Mouse (Mus musculus): ENCODE measurements around the gene Lamtor1. TPM values are rescaled to one million over a fixed set of nuclear protein-coding genes. Genes with fewer than 3 reads are reported as not detected.

The Lamtor1 gene
- total and polyA plus RNA-seq, 3 experiments, result 68.6 to 107 (median 86.2) TPM

DNA sequence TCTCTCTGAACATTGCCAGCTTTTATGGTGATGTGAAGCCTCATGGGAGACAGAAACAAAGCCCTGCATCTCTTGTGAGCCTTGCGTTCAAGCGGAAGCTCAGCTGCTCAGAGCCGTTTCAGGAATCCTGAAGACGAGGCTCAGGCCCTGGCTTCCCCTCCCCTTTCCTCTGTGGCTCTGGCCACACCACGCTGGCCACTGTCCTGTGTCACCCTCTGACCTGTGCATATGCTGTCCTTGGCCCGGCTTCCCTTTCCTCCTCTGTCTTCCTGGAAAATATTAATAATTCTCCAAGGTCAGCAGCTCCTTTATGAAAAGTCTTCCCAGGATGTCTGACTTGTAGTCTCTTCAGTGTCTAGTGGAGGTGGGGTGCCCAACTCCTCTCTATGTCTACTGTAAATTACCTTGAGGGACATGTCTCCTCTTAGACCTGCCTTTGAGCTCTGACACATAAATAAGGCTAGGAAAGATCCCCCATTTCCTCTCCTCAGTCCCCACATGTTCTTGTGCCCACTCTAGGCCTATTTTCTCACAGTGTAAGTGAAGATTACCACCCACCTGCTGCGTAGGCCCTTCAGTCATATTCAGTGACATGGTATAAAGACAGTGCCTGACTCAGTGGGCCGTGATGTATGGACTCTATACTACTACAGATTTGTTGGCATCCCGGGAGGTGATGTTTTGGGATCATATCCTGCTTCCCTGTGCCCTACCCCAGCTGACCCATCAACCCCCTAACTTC, 23.1 kb upstream of the Lamtor1 start:
- Histone ChIP-seq H3K79me2 (replicated peaks; ENCODE audit: control insufficient read depth, extremely low read depth, insufficient read depth, poor library complexity, severe bottlenecking) (no peaks in the 10 kb centered on the region), H3K4me3 (replicated peaks in 1 of 3; ENCODE audit: low read depth in 2 of 3, low read length in 2 of 3, poor library complexity in 1 of 3) (no peak overlapping the region), H3K4me2 (ENCODE audit: insufficient read depth, low read depth, poor library complexity, severe bottlenecking) (no peak overlapping the region), H3K4me1 (ENCODE audit: control insufficient read depth in 1 of 2, insufficient read depth in 2 of 2) (peaks cover 0 to 9% of the 10 kb centered on the region in 2 experiments; a peak in 3 of 4 replicates), H3K9ac (ENCODE audit: insufficient read depth, low read depth) (no peak overlapping the region), H3K36me3 (replicated peaks in 1 of 2; ENCODE audit: control insufficient read depth in 1 of 2, insufficient read depth in 1 of 2, low read length in 1 of 2) (no peaks in the 10 kb centered on the region), H3K27ac (ENCODE audit: insufficient read depth, low read depth) (no peak overlapping the region), H3K27me3 (replicated peaks) (no peaks in the 10 kb centered on the region), H3K9me3 (replicated peaks; ENCODE audit: low read length) (no peaks in the 10 kb centered on the region)
- TF ChIP-seq POLR2A (IDR thresholded peaks at IDR 0.05; ENCODE audit: low read depth, low read length) (no peak), USF2 (conservative IDR thresholded peaks at IDR 0.05; ENCODE audit: low read depth, low read length) (no peak), MAZ (IDR thresholded peaks at IDR 0.05; ENCODE audit: low read depth, low read length) (no peak)
- in situ Hi-C loops (cut with MboI; ENCODE audit: low pct_ligation_motif_present, low pct_unique_long_range_greater_than_20kb, low sequenced_read_pairs), result no loop called here
- dilution Hi-C loops (cut with MboI; ENCODE audit: extremely low pct_ligation_motif_present, extremely low pct_unique_long_range_greater_than_20kb, low sequenced_read_pairs), result no loop called here
- DNase-seq (ENCODE audit: extremely low read depth), result no peak

DNA sequence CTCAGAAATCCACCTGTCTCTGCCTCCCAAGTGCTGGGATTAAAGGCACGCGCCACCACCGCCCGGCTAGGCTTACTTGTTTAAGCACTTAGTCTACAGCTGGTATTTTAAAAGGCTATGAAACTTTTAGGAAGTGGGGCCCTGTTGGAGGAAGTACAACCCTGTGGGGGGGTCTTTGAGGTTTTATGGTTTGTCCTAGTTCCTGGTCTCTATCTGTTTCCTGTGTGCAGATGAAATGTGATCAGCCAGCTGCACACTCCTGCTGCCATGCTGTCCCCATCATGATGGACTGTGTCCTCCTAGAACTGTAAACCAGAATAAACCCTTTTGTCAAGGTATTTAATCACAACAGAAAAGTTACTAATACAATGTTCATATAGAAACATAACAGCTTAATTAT, 21.5 kb upstream of the Lamtor1 start:
- Histone ChIP-seq H3K36me3 (replicated peaks in 1 of 2; ENCODE audit: control insufficient read depth in 1 of 2, insufficient read depth in 1 of 2, low read length in 1 of 2) (no peaks in the 10 kb centered on the region), H3K4me3 (replicated peaks in 1 of 3; ENCODE audit: low read depth in 2 of 3, low read length in 2 of 3, poor library complexity in 1 of 3) (no peak overlapping the region), H3K4me1 (ENCODE audit: control insufficient read depth in 1 of 2, insufficient read depth in 2 of 2) (peaks cover 2 to 24% of the 10 kb centered on the region in 2 experiments; a peak in 3 of 4 replicates), H3K4me2 (ENCODE audit: insufficient read depth, low read depth, poor library complexity, severe bottlenecking) (no peak overlapping the region), H3K9ac (ENCODE audit: insufficient read depth, low read depth) (no peak overlapping the region), H3K27me3 (replicated peaks) (no peaks in the 10 kb centered on the region), H3K9me3 (replicated peaks; ENCODE audit: low read length) (no peaks in the 10 kb centered on the region), H3K27ac (ENCODE audit: insufficient read depth, low read depth) (no peak overlapping the region), H3K79me2 (replicated peaks; ENCODE audit: control insufficient read depth, extremely low read depth, insufficient read depth, poor library complexity, severe bottlenecking) (no peaks in the 10 kb centered on the region)
- dilution Hi-C loops (cut with MboI; ENCODE audit: extremely low pct_ligation_motif_present, extremely low pct_unique_long_range_greater_than_20kb, low sequenced_read_pairs), result no loop called here
- in situ Hi-C loops (cut with MboI; ENCODE audit: low pct_ligation_motif_present, low pct_unique_long_range_greater_than_20kb, low sequenced_read_pairs), result no loop called here
- TF ChIP-seq USF2 (conservative IDR thresholded peaks at IDR 0.05; ENCODE audit: low read depth, low read length) (no peak), SMC3 (IDR thresholded peaks at IDR 0.05; ENCODE audit: low read depth, low read length) (no peak), POLR2A (IDR thresholded peaks at IDR 0.05; ENCODE audit: low read depth, low read length) (no peak), USF1 (IDR thresholded peaks at IDR 0.05; ENCODE audit: low read depth, low read length) (no peak), JUND (conservative IDR thresholded peaks at IDR 0.05; ENCODE audit: low read depth, low read length) (no peak)
- no peak for DNase-seq (ENCODE audit: extremely low read depth)

DNA sequence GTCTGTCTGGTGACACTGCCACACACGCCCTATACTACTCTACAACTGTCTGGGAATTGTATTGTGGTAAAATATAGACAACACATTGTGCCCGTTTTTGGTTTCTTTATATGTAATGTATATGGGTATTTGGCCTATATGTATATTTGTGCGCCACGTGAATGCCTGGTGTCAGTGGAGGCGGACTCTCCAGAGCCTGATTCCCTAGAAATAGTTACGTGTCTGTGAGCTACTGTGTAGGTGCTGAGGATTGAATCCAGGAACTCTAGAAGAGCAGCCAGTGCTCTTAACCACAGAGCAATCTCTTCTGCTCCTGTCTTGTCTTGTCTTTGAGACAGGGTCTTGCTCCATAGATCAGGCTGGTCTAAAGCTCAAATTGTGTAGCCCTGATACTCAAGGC, 19.4 kb upstream of the Lamtor1 start:
- H3K4me3 ChIP-seq (replicated peaks in 1 of 3; ENCODE audit: low read depth in 2 of 3, low read length in 2 of 3, poor library complexity in 1 of 3), result no peak overlapping the region
- peaks cover 2% of the 10 kb centered on the region for H3K27me3 ChIP-seq (replicated peaks)
- H3K27ac ChIP-seq (ENCODE audit: insufficient read depth, low read depth), result no peak overlapping the region
- no peaks in the 10 kb centered on the region for H3K79me2 ChIP-seq (replicated peaks; ENCODE audit: control insufficient read depth, extremely low read depth, insufficient read depth, poor library complexity, severe bottlenecking)
- TF ChIP-seq UBTF (IDR thresholded peaks at IDR 0.05; ENCODE audit: low read depth, low read length) (no peak), GABPA (IDR thresholded peaks at IDR 0.05; ENCODE audit: insufficient replicate concordance, low read depth, low read length) (no peak), NRF1 (IDR thresholded peaks at IDR 0.05; ENCODE audit: low read depth, low read length) (no peak), E2F4 (IDR thresholded peaks at IDR 0.05; ENCODE audit: insufficient replicate concordance, low read depth, low read length) (no peak), ZNF384 (IDR thresholded peaks at IDR 0.05; ENCODE audit: low read depth, low read length) (no peak), ZKSCAN1 (IDR thresholded peaks at IDR 0.05; ENCODE audit: borderline replicate concordance, low read depth, low read length) (no peak), CHD2 (IDR thresholded peaks at IDR 0.05; ENCODE audit: low read length) (no peak), IRF4 (IDR thresholded peaks at IDR 0.05; ENCODE audit: low read depth, low read length) (no peak), TCF12 (IDR thresholded peaks at IDR 0.05; ENCODE audit: low read depth, low read length) (no peak), MEF2A (IDR thresholded peaks at IDR 0.05; ENCODE audit: borderline replicate concordance, low read depth, low read length) (no peak), POLR2A (IDR thresholded peaks at IDR 0.05; ENCODE audit: low read depth, low read length) (no peak), MYC (IDR thresholded peaks at IDR 0.05; ENCODE audit: low read depth, low read length) (no peak), POLR2AphosphoS2 (IDR thresholded peaks at IDR 0.05; ENCODE audit: low read depth, low read length) (no peak), PAX5 (IDR thresholded peaks at IDR 0.05; ENCODE audit: low read length) (no peak), ELF1 (IDR thresholded peaks at IDR 0.05; ENCODE audit: low read depth, low read length) (no peak)
- H3K36me3 ChIP-seq (replicated peaks in 1 of 2; ENCODE audit: control insufficient read depth in 1 of 2, insufficient read depth in 1 of 2, low read length in 1 of 2), result no peaks in the 10 kb centered on the region
- peaks cover 2 to 24% of the 10 kb centered on the region in 2 experiments; a peak in 3 of 4 replicates for H3K4me1 ChIP-seq (ENCODE audit: control insufficient read depth in 1 of 2, insufficient read depth in 2 of 2)
- DNase-seq (ENCODE audit: extremely low read depth), result no peak
- H3K9ac ChIP-seq (ENCODE audit: insufficient read depth, low read depth), result no peak overlapping the region
- H3K4me2 ChIP-seq (ENCODE audit: insufficient read depth, low read depth, poor library complexity, severe bottlenecking), result no peak overlapping the region
- no peaks in the 10 kb centered on the region for H3K9me3 ChIP-seq (replicated peaks; ENCODE audit: low read length)
- in situ Hi-C loops (cut with MboI; ENCODE audit: low pct_ligation_motif_present, low pct_unique_long_range_greater_than_20kb, low sequenced_read_pairs), result no loop called here
- dilution Hi-C loops (cut with MboI; ENCODE audit: extremely low pct_ligation_motif_present, extremely low pct_unique_long_range_greater_than_20kb, low sequenced_read_pairs), result no loop called here

Measured in CH12.LX (cell line).